Mouse (Mus musculus) embryonic fibroblast, embryonic 13.5 days (primary cell): ENCODE results near the gene Pdia4. TPM values are rescaled to one million over a fixed set of nuclear protein-coding genes. Genes with fewer than 3 reads are reported as not detected.

Source experiments
- H3K27ac ChIP-seq: 2 replicates; pipeline ENCODE4 v1.5.1; 2012; ENCODE audit warnings: low read length, control low read depth, inconsistent platforms; ENCODE audit not compliant: insufficient read depth
- H3K4me1 ChIP-seq: 2 replicates; pipeline ENCODE4 v1.6.1; 2011; ENCODE audit warnings: low read length; ENCODE audit not compliant: control insufficient read depth, insufficient read depth
- H3K4me3 ChIP-seq: 2 replicates; pipeline ENCODE4 v1.5.1; 2011; ENCODE audit warnings: mild to moderate bottlenecking, control low read depth, low read length; ENCODE audit not compliant: insufficient read depth
- CTCF ChIP-seq: IDR thresholded peaks from 2 replicates; pipeline ENCODE4 v1.5.1; 2011; ENCODE audit warnings: mild to moderate bottlenecking, control low read depth, low read length, moderate library complexity, borderline replicate concordance; ENCODE audit not compliant: insufficient read depth
- POLR2A ChIP-seq: IDR thresholded peaks from 2 replicates; pipeline ENCODE4 v1.6.1; 2011; ENCODE audit warnings: low read depth, mild to moderate bottlenecking, control low read depth, low read length, moderate library complexity
- polyA plus RNA-seq: library from polyadenylated mRNA; stranded (reverse); fragments of >200 nt; gene quantifications from 2 replicates; pipeline ENCODE4 v1.2.4, GENCODE M21; 2011; ENCODE audit warnings: low read depth; ENCODE audit not compliant: missing spikeins, insufficient read length

Gene Pdia4
- polyA plus RNA-seq, 1 experiment: 337 TPM

GRCm38 (mm10) chr6:47812271-47812915 is 837 bp downstream of the Pdia4 start:
- peaks cover 4% of the 10 kb centered on the region for H3K4me1 ChIP-seq
- peak overlapping the region; percentile 56 for H3K27ac ChIP-seq
- TF ChIP-seq CTCF (no peak), POLR2A (no peak)
- H3K4me3 ChIP-seq: peak overlapping the region; percentile 90

GRCm38 (mm10) chr6:47811324-47811723 is 1.9 kb downstream of the Pdia4 start:
- Histone ChIP-seq H3K4me1 (peaks cover 4% of the 10 kb centered on the region), H3K27ac (no peak overlapping the region), H3K4me3 (peak overlapping the region; percentile 90)
- TF ChIP-seq POLR2A (no peak), CTCF (no peak)

GRCm38 (mm10) chr6:47810181-47810580 is 3.0 kb downstream of the Pdia4 start:
- Histone ChIP-seq H3K4me3 (no peak overlapping the region), H3K27ac (no peak overlapping the region)
- TF ChIP-seq POLR2A: no peak
- no peak for TF ChIP-seq CTCF

GRCm38 (mm10) chr6:47809053-47809452 is 4.2 kb downstream of the Pdia4 start:
- no peak for TF ChIP-seq CTCF
- TF ChIP-seq POLR2A: no peak
- Histone ChIP-seq H3K4me1 (peaks cover 4% of the 10 kb centered on the region), H3K4me3 (no peak overlapping the region), H3K27ac (no peak overlapping the region)

More at GRCm38 (mm10) chr6:47810181-47810580, 3.0 kb downstream of the Pdia4 start:
- peaks cover 4% of the 10 kb centered on the region for H3K4me1 ChIP-seq

GRCm38 (mm10) chr6:47808545-47808944 is 4.7 kb downstream of the Pdia4 start:
- Histone ChIP-seq H3K4me3 (no peak overlapping the region), H3K27ac (no peak overlapping the region), H3K4me1 (peaks cover 4% of the 10 kb centered on the region)
- TF ChIP-seq CTCF: no peak
- no peak for TF ChIP-seq POLR2A

- Histone ChIP-seq H3K4me1 (peaks cover 4% of the 10 kb centered on the region), H3K27ac (no peak overlapping the region), H3K4me3 (no peak overlapping the region)
- no peak for TF ChIP-seq CTCF
- no peak for TF ChIP-seq POLR2A
Observed at GRCm38 (mm10) chr6:47807419-47807818, 5.8 kb downstream of the Pdia4 start.

GRCm38 (mm10) chr6:47805520-47805919 is 7.7 kb downstream of the Pdia4 start:
- no peak for TF ChIP-seq POLR2A
- TF ChIP-seq CTCF: no peak
- Histone ChIP-seq H3K4me1 (no peaks in the 10 kb centered on the region), H3K27ac (0 out of 2 replicates have a peak overlapping the region, but pooled peaks have one; percentile 4), H3K4me3 (no peak overlapping the region)

GRCm38 (mm10) chr6:47799079-47799478 is 14.2 kb downstream of the Pdia4 start:
- no peak for TF ChIP-seq POLR2A
- TF ChIP-seq CTCF: no peak
- no peak overlapping the region for H3K4me3 ChIP-seq
- H3K27ac ChIP-seq: no peak overlapping the region
- H3K4me1 ChIP-seq: no peaks in the 10 kb centered on the region

GRCm38 (mm10) chr6:47794106-47794830 is 19.0 kb downstream of the Pdia4 start:
- Histone ChIP-seq H3K4me1 (no peaks in the 10 kb centered on the region), H3K4me3 (no peak overlapping the region), H3K27ac (no peak overlapping the region)
- TF ChIP-seq CTCF (peak; percentile 35; the same call in 1 of the 2 replicates), POLR2A (no peak)

- Histone ChIP-seq H3K27ac (no peak overlapping the region), H3K4me1 (peaks cover 4% of the 10 kb centered on the region), H3K4me3 (no peak overlapping the region)
- TF ChIP-seq POLR2A (no peak), CTCF (no peak)
Observed at GRCm38 (mm10) chr6:47793284-47793683, 19.9 kb downstream of the Pdia4 start.

GRCm38 (mm10) chr6:47792533-47792932 is 20.7 kb downstream of the Pdia4 start:
- Histone ChIP-seq H3K4me1 (peaks cover 4% of the 10 kb centered on the region), H3K27ac (no peak overlapping the region), H3K4me3 (no peak overlapping the region)
- TF ChIP-seq CTCF: no peak
- TF ChIP-seq POLR2A: no peak
